Mouse (Mus musculus) heart, embryonic 13.5 days (tissue): ENCODE measurements around the gene Fchsd2. TPM values are rescaled to one million over a fixed set of nuclear protein-coding genes. Genes with fewer than 3 reads are reported as not detected.

Source experiments
- ATAC-seq: fragments of 200-750 bp; cut with Nextera tagmentation; 2 replicates; pipeline ENCODE4 v1.8.0; 2017; ENCODE audit warnings: moderate TSS enrichment; ENCODE audit not compliant: insufficient number of reproducible peaks, low FRiP score, low TSS enrichment; ENCODE audit errors: extremely low read depth
- H3K27ac ChIP-seq: fragments of 300-500 bp; sonication (generic); replicated peaks from 2 replicates; pipeline ENCODE4 v1.5.1; 2015; ENCODE audit warnings: moderate library complexity, mild to moderate bottlenecking, inconsistent platforms
- H3K27me3 ChIP-seq: fragments of 300-500 bp; sonication (generic); replicated peaks from 2 replicates; pipeline ENCODE4 v1.6.1; 2015; ENCODE audit warnings: mild to moderate bottlenecking, inconsistent platforms
- H3K36me3 ChIP-seq: fragments of 300-500 bp; sonication (generic); 2 replicates; pipeline ENCODE4 v1.6.1; 2015; ENCODE audit warnings: mild to moderate bottlenecking, inconsistent platforms
- H3K4me1 ChIP-seq: fragments of 300-500 bp; sonication (generic); 2 replicates; pipeline ENCODE4 v1.6.1; 2015; ENCODE audit warnings: inconsistent platforms
- H3K4me2 ChIP-seq: fragments of 300-500 bp; sonication (generic); 2 replicates; pipeline ENCODE4 v1.6.1; 2015; ENCODE audit warnings: inconsistent platforms, mild to moderate bottlenecking, moderate library complexity
- H3K4me3 ChIP-seq: fragments of 300-500 bp; sonication (generic); 2 replicates; pipeline ENCODE4 v1.5.1; 2015; ENCODE audit warnings: moderate library complexity, mild to moderate bottlenecking, inconsistent platforms
- H3K9ac ChIP-seq: fragments of 300-500 bp; sonication (generic); 2 replicates; pipeline ENCODE4 v1.6.1; 2015; ENCODE audit warnings: inconsistent platforms, mild to moderate bottlenecking, moderate library complexity
- H3K9me3 ChIP-seq: fragments of 300-500 bp; sonication (generic); 2 replicates; pipeline ENCODE4 v1.6.1; 2016; ENCODE audit warnings: inconsistent platforms
- WGBS: fragments of 180-500 bp; shearing (Covaris S2); methylation state at CpG from one replicate; pipeline ENCODE4 v1.1.7; 2015; ENCODE audit warnings: mixed read lengths; 5-methylcytosine and 5-hydroxymethylcytosine counted together
- polyA plus RNA-seq: library from polyadenylated mRNA; unstranded; fragments of >200 nt; fragmentation: Nextera tagmentation; extraction: Ambion mirVana; gene quantifications from 2 replicates; pipeline ENCODE4 v1.2.1, GENCODE M21; 2015

The Fchsd2 gene
- polyA plus RNA-seq, 1 experiment from 2014 or later: 13.5 TPM

GRCm38 (mm10) chr7:101062246-101062645 is 30.4 kb upstream of the Fchsd2 start:
- 84% methylated on average over 6 of the region's 6 CpGs for WGBS
- ATAC-seq: no peak
- no peak overlapping the region for H3K4me3 ChIP-seq
- no peak overlapping the region for H3K4me2 ChIP-seq
- H3K36me3 ChIP-seq: no peaks in the 10 kb centered on the region
- H3K27me3 ChIP-seq: no peaks in the 10 kb centered on the region
- H3K9ac ChIP-seq: no peak overlapping the region
- H3K9me3 ChIP-seq: no peaks in the 10 kb centered on the region
- H3K4me1 ChIP-seq: no peaks in the 10 kb centered on the region
- no peak overlapping the region for H3K27ac ChIP-seq

GRCm38 (mm10) chr7:101063523-101063922 is 29.1 kb upstream of the Fchsd2 start:
- Histone ChIP-seq H3K27me3 (no peaks in the 10 kb centered on the region), H3K27ac (no peak overlapping the region), H3K4me1 (no peaks in the 10 kb centered on the region), H3K4me3 (no peak overlapping the region), H3K9me3 (no peaks in the 10 kb centered on the region), H3K4me2 (no peak overlapping the region), H3K9ac (no peak overlapping the region), H3K36me3 (no peaks in the 10 kb centered on the region)
- ATAC-seq: no peak
- WGBS: 68% methylated on average over 10 of the region's 10 CpGs

- no peak for ATAC-seq
- H3K27ac ChIP-seq: no peak overlapping the region
- H3K4me1 ChIP-seq: no peaks in the 10 kb centered on the region; the same call in 1 of the 2 replicates
- H3K36me3 ChIP-seq: no peaks in the 10 kb centered on the region
- H3K4me2 ChIP-seq: no peak overlapping the region
- H3K27me3 ChIP-seq: no peaks in the 10 kb centered on the region
- H3K4me3 ChIP-seq: no peak overlapping the region
- no peaks in the 10 kb centered on the region for H3K9me3 ChIP-seq
- no peak overlapping the region for H3K9ac ChIP-seq
- 78% methylated on average over 7 of the region's 7 CpGs for WGBS
Measured at GRCm38 (mm10) chr7:101064697-101065688, 27.7 kb upstream of the Fchsd2 start.

- Histone ChIP-seq H3K4me1 (peaks cover 9% of the 10 kb centered on the region), H3K9me3 (no peaks in the 10 kb centered on the region), H3K36me3 (no peaks in the 10 kb centered on the region), H3K9ac (no peak overlapping the region), H3K27ac (no peak overlapping the region), H3K4me2 (no peak overlapping the region), H3K27me3 (no peaks in the 10 kb centered on the region), H3K4me3 (no peak overlapping the region)
- ATAC-seq: no peak
- 83% methylated on average over 5 of the region's 5 CpGs for WGBS
Measured at GRCm38 (mm10) chr7:101066009-101066408, 26.7 kb upstream of the Fchsd2 start.

- no peak overlapping the region for H3K27ac ChIP-seq
- no peak for ATAC-seq
- no peak overlapping the region for H3K9ac ChIP-seq
- peaks cover 14% of the 10 kb centered on the region for H3K4me1 ChIP-seq
- H3K27me3 ChIP-seq: no peaks in the 10 kb centered on the region
- WGBS: 70% methylated on average over 3 of the region's 3 CpGs
- no peaks in the 10 kb centered on the region for H3K9me3 ChIP-seq
- no peak overlapping the region for H3K4me2 ChIP-seq
- H3K36me3 ChIP-seq: no peaks in the 10 kb centered on the region
- H3K4me3 ChIP-seq: no peak overlapping the region
Measured at GRCm38 (mm10) chr7:101066650-101067346, 25.9 kb upstream of the Fchsd2 start.

GRCm38 (mm10) chr7:101067521-101067920 is 25.1 kb upstream of the Fchsd2 start:
- Histone ChIP-seq H3K9ac (no peak overlapping the region), H3K4me3 (no peak overlapping the region), H3K36me3 (no peaks in the 10 kb centered on the region), H3K27ac (no peak overlapping the region), H3K4me2 (no peak overlapping the region), H3K4me1 (peaks cover 21% of the 10 kb centered on the region), H3K27me3 (no peaks in the 10 kb centered on the region), H3K9me3 (no peaks in the 10 kb centered on the region)
- WGBS: 68% methylated on average over 2 of the region's 2 CpGs
- no peak for ATAC-seq

- no peak overlapping the region for H3K4me2 ChIP-seq
- WGBS: 70% methylated on average over 6 of the region's 6 CpGs
- ATAC-seq: no peak
- peaks cover 30% of the 10 kb centered on the region for H3K4me1 ChIP-seq
- no peak overlapping the region for H3K27ac ChIP-seq
- no peak overlapping the region for H3K9ac ChIP-seq
- H3K9me3 ChIP-seq: no peaks in the 10 kb centered on the region
- H3K4me3 ChIP-seq: no peak overlapping the region
- no peaks in the 10 kb centered on the region for H3K36me3 ChIP-seq
- H3K27me3 ChIP-seq: no peaks in the 10 kb centered on the region
Measured at GRCm38 (mm10) chr7:101069271-101069670, 23.4 kb upstream of the Fchsd2 start.

GRCm38 (mm10) chr7:101070406-101070805 is 22.3 kb upstream of the Fchsd2 start:
- peaks cover 41% of the 10 kb centered on the region for H3K4me1 ChIP-seq
- H3K36me3 ChIP-seq: no peaks in the 10 kb centered on the region
- no peak for ATAC-seq
- no peaks in the 10 kb centered on the region for H3K27me3 ChIP-seq
- H3K27ac ChIP-seq: no peak overlapping the region
- H3K4me2 ChIP-seq: no peak overlapping the region
- no peak overlapping the region for H3K4me3 ChIP-seq
- no peak overlapping the region for H3K9ac ChIP-seq
- WGBS: 22% methylated on average over 4 of the region's 4 CpGs
- no peaks in the 10 kb centered on the region for H3K9me3 ChIP-seq

GRCm38 (mm10) chr7:101071020-101071419 is 21.6 kb upstream of the Fchsd2 start:
- Histone ChIP-seq H3K36me3 (no peaks in the 10 kb centered on the region), H3K4me1 (peaks cover 41% of the 10 kb centered on the region), H3K27me3 (no peaks in the 10 kb centered on the region), H3K4me2 (no peak overlapping the region), H3K9me3 (no peaks in the 10 kb centered on the region), H3K9ac (no peak overlapping the region), H3K4me3 (no peak overlapping the region), H3K27ac (no peak overlapping the region)
- ATAC-seq: no peak
- WGBS: 36% methylated on average over 6 of the region's 6 CpGs

GRCm38 (mm10) chr7:101072123-101072740 is 20.4 kb upstream of the Fchsd2 start:
- Histone ChIP-seq H3K36me3 (no peaks in the 10 kb centered on the region), H3K9ac (no peak overlapping the region), H3K9me3 (no peaks in the 10 kb centered on the region), H3K27ac (no peak overlapping the region), H3K4me3 (no peak overlapping the region), H3K4me2 (no peak overlapping the region), H3K4me1 (peaks cover 41% of the 10 kb centered on the region), H3K27me3 (no peaks in the 10 kb centered on the region)
- no peak for ATAC-seq
- 61% methylated on average over 12 of the region's 12 CpGs for WGBS

GRCm38 (mm10) chr7:101074170-101074767 is 18.4 kb upstream of the Fchsd2 start:
- Histone ChIP-seq H3K4me2 (no peak overlapping the region), H3K9me3 (no peaks in the 10 kb centered on the region), H3K4me1 (peaks cover 41% of the 10 kb centered on the region), H3K4me3 (no peak overlapping the region), H3K36me3 (no peaks in the 10 kb centered on the region), H3K9ac (no peak overlapping the region), H3K27me3 (no peaks in the 10 kb centered on the region), H3K27ac (peak overlapping the region; percentile 39)
- WGBS: 47% methylated on average over 8 of the region's 8 CpGs
- no peak for ATAC-seq
